Mouse (Mus musculus) hindbrain, embryonic 10.5 days (tissue): ENCODE data around the gene Foxk1. TPM values are rescaled to one million over a fixed set of nuclear protein-coding genes. Genes with fewer than 3 reads are reported as not detected.

Source experiments
- DNase-seq: peaks from one replicate; pipeline ENCODE4 v3.0.0-alpha.2; 2017; ENCODE audit warnings: low spot score
- H3K27ac ChIP-seq: fragments of 300-500 bp; sonication (generic); 2 replicates; pipeline ENCODE4 v1.5.1; 2016; ENCODE audit warnings: mild to moderate bottlenecking, moderate library complexity
- H3K27me3 ChIP-seq: fragments of 300-500 bp; sonication (generic); 2 replicates; pipeline ENCODE4 v1.6.1; 2016; ENCODE audit warnings: mild to moderate bottlenecking; ENCODE audit not compliant: poor library complexity, insufficient read depth, severe bottlenecking
- H3K36me3 ChIP-seq: fragments of 300-500 bp; sonication (generic); 2 replicates; pipeline ENCODE4 v1.6.1; 2016; ENCODE audit warnings: mild to moderate bottlenecking, moderate library complexity
- H3K4me1 ChIP-seq: fragments of 300-500 bp; sonication (generic); replicated peaks from 2 replicates; pipeline ENCODE4 v1.6.1; 2016; ENCODE audit warnings: mild to moderate bottlenecking
- H3K4me3 ChIP-seq: fragments of 300-500 bp; sonication (generic); 2 replicates; pipeline ENCODE4 v1.5.1; 2016; ENCODE audit warnings: mild to moderate bottlenecking, moderate library complexity
- H3K9me3 ChIP-seq: fragments of 300-500 bp; sonication (generic); 2 replicates; pipeline ENCODE4 v1.6.1; 2016; ENCODE audit warnings: mild to moderate bottlenecking, moderate library complexity
- WGBS: fragments of 180-500 bp; shearing (Covaris S2); methylation state at CpG from one replicate; pipeline ENCODE4 v1.1.7; 2016; 5-methylcytosine and 5-hydroxymethylcytosine counted together
- polyA plus RNA-seq: library from polyadenylated mRNA; unstranded; fragments of >200 nt; fragmentation: Nextera tagmentation; extraction: Ambion mirVana; gene quantifications from 2 replicates; pipeline ENCODE4 v1.2.1, GENCODE M21; 2016

Foxk1 gene
- polyA plus RNA-seq, 1 experiment from 2014 or later = 5.2 TPM

DNA sequence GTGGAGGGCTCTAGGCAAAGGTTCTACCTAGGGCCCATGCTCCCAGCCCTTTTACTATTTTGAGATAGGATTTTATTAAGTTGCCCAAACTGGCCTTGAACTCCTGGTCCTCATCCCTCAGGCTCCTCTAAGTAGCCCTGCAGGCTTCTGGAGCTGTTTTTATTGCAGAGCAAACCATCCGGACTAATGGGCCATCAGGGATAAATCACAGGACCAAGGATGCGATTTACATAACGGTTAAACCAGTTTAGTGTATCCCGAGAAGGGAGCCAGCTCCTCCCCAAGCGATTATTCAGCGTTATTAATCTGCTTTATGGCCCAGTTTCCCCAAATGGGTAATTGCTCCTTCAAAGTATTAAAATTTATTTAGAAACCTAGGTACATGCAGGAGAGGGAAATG is 14.1 kb downstream of the Foxk1 start:
- H3K4me3 ChIP-seq = no peak overlapping the region
- WGBS = 74% methylated on average over 6 of the region's 6 CpGs
- H3K27ac ChIP-seq = peak overlapping the region; percentile 43; the same call in 1 of the 2 replicates
- peaks cover 69% of the 10 kb centered on the region for H3K4me1 ChIP-seq
- H3K36me3 ChIP-seq = peaks cover 62% of the 10 kb centered on the region
- no peak for DNase-seq
- no peaks in the 10 kb centered on the region for H3K27me3 ChIP-seq
- no peaks in the 10 kb centered on the region for H3K9me3 ChIP-seq

DNA sequence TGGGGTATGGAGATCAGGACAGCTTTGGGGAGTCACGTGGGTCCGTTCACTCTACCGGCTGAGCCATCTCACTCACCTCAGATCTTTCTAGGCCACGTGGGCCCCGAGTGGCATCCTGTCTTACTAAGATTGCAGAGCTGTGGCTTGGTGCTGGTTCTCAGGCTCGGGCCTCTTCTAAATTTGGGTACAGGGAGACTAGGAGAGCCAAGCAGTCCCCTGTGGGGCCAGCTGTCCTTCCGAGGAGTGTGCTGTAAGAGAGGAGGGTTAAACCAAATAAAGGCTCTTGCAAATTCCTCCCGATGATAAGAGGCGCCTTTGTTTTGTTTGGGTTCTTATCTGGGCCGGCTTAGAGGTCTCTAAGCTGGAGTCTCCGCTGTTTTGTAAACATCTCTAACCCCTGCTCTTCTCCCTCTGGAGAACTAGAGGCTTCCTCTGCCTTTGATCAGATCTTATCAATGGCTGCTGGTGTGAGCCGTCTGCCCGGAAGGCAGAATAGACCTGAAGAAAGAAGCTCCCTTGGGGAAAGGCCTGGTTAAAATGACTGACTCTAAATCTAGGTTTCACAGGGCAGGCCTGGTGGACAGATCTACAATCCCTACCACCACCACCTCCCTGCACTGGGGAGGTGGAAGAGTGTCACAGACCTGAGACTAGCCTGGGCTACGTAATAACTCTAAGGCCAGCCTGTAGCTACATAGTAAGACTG is 14.9 kb downstream of the Foxk1 start:
- no peaks in the 10 kb centered on the region for H3K9me3 ChIP-seq
- peaks cover 64% of the 10 kb centered on the region for H3K4me1 ChIP-seq
- WGBS = 19% methylated on average over 14 of the region's 14 CpGs
- H3K4me3 ChIP-seq = no peak overlapping the region
- no peaks in the 10 kb centered on the region for H3K27me3 ChIP-seq
- H3K27ac ChIP-seq = peak overlapping the region; percentile 76
- DNase-seq = no peak
- peaks cover 64% of the 10 kb centered on the region for H3K36me3 ChIP-seq

DNA sequence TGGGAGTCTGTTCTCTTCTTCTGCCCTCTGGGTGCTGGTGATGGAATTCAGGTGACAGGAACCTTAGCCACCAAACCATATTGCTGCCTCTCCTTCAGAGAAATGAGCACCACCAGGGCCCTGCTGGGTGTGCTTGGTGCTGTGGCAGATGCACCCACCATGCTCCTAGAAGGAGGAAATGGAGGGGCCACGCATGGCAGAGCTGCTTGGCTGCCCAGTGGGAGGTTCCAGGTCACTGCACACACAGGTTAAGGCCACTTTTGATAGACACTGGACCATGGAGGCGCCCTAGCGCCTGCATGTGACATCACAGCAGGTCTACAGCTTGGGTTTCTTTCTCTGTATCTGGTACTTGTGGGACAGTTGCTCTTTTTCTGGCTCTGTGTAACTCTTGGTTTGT is 15.8 kb downstream of the Foxk1 start:
- peaks cover 66% of the 10 kb centered on the region for H3K36me3 ChIP-seq
- no peak for DNase-seq
- H3K4me1 ChIP-seq = peaks cover 64% of the 10 kb centered on the region
- H3K9me3 ChIP-seq = no peaks in the 10 kb centered on the region
- no peaks in the 10 kb centered on the region for H3K27me3 ChIP-seq
- WGBS = 52% methylated on average over 3 of the region's 3 CpGs
- H3K27ac ChIP-seq = peak overlapping the region; percentile 76
- H3K4me3 ChIP-seq = no peak overlapping the region

DNA sequence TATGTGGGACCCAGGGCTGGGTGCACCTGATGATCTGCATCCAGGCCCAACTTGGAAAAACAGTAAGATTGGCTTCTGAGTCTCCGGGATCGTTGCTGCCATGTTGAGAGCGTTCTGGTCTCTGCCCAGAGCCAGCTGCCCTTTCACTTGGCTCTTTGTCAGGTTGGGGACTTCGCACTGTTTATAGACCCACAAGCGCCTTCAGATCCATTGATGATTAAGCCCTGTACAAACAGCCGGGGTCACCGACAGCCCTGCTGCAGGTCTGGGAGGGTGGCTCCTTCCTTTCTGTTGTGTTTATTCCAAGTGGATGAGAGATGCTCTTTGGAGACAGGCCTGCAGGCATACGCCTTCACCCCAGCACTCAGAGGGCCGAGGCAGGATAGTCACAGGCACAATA is 16.6 kb downstream of the Foxk1 start:
- no peaks in the 10 kb centered on the region for H3K9me3 ChIP-seq
- peaks cover 56% of the 10 kb centered on the region for H3K4me1 ChIP-seq
- H3K27ac ChIP-seq = peak overlapping the region; percentile 40; the same call in 1 of the 2 replicates
- H3K4me3 ChIP-seq = no peak overlapping the region
- DNase-seq = no peak
- H3K27me3 ChIP-seq = no peaks in the 10 kb centered on the region
- peaks cover 66% of the 10 kb centered on the region for H3K36me3 ChIP-seq
- WGBS = 76% methylated on average over 9 of the region's 9 CpGs

DNA sequence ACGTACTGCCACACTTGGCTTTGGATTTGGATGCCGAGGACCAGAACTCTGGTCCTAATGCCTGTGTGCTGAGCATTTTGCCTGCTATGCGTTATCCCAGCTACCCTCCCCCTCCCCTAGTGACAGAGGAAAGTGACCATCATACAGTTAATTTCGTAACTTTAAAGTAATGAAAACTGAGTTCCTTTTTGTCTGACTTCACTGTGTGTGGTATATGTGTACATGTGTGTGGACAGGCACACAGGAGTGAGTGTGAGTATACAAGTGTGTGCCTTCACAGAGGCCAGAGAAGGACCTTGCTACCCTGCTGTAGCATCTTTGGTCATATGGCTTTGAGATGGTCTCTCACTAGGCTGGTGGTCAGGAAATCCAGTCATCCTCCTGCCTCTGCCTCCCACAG is 17.1 kb downstream of the Foxk1 start:
- Histone ChIP-seq H3K4me3 (no peak overlapping the region), H3K27ac (no peak overlapping the region; the same call in 1 of the 2 replicates), H3K36me3 (peaks cover 68% of the 10 kb centered on the region), H3K4me1 (peaks cover 51% of the 10 kb centered on the region), H3K27me3 (no peaks in the 10 kb centered on the region), H3K9me3 (no peaks in the 10 kb centered on the region)
- 96% methylated on average over 4 of the region's 4 CpGs for WGBS
- DNase-seq = no peak

DNA sequence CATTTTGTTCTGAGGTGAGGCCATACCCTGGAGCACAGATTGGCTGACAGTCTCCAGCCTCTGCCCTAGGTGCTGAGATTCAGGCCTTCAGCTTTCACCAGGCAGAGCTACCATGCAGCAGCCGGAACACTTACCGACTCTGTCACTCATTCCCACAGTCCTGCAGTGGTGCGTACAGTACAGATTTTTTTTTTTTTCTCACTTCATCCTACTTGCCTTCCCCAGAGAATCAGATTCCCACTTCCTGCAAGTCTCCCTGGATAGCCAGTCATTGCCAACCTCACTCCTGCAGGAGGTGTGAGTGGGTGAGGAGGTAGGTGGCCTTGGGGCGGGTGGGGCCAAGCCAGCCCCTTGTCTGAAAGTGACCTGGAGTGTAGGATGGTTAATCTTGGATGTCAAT is 19.0 kb downstream of the Foxk1 start:
- H3K4me1 ChIP-seq = peaks cover 45% of the 10 kb centered on the region
- no peak overlapping the region for H3K4me3 ChIP-seq
- H3K27me3 ChIP-seq = no peaks in the 10 kb centered on the region
- H3K36me3 ChIP-seq = peaks cover 65% of the 10 kb centered on the region
- 96% methylated on average over 4 of the region's 4 CpGs for WGBS
- no peak overlapping the region for H3K27ac ChIP-seq
- DNase-seq = no peak
- no peaks in the 10 kb centered on the region for H3K9me3 ChIP-seq

DNA sequence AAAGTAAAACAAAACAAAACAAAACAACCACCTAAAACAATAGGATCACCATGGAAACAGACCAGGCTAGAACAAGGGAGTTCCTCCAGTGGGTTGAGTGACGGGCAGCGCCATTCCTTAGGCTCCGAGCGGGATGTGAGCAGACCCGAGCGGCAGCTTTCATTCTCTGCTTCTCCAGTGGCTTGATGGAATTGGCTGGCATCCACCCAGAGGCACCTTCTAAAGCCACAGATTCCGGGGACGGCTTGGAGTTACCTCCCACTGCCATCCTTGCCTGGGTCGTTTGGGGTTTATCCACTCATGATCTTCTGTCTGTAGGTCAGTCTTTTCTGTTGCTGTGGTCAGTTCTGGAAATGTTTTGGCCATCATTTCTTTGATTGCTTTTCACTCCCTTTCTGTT is 19.6 kb downstream of the Foxk1 start:
- H3K4me3 ChIP-seq = no peak overlapping the region
- 89% methylated on average over 9 of the region's 9 CpGs for WGBS
- H3K27me3 ChIP-seq = no peaks in the 10 kb centered on the region
- H3K9me3 ChIP-seq = no peaks in the 10 kb centered on the region
- H3K27ac ChIP-seq = no peak overlapping the region
- DNase-seq = no peak
- H3K36me3 ChIP-seq = peaks cover 65% of the 10 kb centered on the region
- peaks cover 46% of the 10 kb centered on the region for H3K4me1 ChIP-seq

DNA sequence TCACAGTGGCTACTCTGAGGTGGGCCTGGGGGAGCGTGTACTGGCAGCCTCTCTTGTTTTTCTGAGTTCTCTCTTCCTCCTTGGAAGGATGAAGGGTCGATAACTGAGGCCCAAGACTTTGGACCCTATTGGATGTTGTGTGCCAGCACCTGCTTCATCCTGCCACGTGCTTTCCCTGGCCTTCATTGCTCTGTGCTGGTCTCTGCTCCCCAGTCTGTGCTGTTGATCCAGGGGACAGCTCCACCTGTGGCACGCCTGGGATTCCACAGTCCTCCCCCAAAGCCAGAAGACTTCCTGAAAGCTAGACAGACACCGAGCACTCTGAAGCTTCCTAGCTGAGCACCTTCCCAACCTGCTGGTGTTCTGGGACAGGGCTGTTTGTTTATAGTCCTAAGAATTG is 20.6 kb downstream of the Foxk1 start:
- H3K27me3 ChIP-seq = no peaks in the 10 kb centered on the region
- DNase-seq = no peak
- no peak overlapping the region for H3K4me3 ChIP-seq
- 90% methylated on average over 5 of the region's 5 CpGs for WGBS
- peaks cover 72% of the 10 kb centered on the region for H3K36me3 ChIP-seq
- H3K4me1 ChIP-seq = peaks cover 46% of the 10 kb centered on the region
- no peaks in the 10 kb centered on the region for H3K9me3 ChIP-seq
- peak overlapping the region; percentile 36 for H3K27ac ChIP-seq

DNA sequence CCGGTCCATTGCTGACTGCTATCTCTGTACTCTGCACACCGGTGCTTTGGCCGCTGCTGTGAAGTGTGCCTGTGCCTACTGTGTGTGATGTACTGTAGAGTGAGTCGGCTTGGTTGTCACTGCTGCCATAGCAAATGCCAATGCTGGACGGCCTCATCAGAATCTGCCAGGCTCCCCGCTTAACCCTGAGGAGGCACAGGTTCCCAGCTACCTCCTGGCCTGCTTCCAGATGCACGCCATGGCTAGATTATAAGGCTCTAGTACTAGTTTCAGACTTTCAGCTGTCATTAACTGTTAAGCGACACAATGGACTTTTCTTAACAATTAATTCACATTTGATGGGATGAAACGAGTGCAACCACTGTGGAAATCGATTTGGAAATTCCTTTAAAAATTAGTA is 21.8 kb downstream of the Foxk1 start:
- no peak for DNase-seq
- Histone ChIP-seq H3K27me3 (no peaks in the 10 kb centered on the region), H3K4me3 (no peak overlapping the region), H3K4me1 (peaks cover 46% of the 10 kb centered on the region), H3K9me3 (no peaks in the 10 kb centered on the region), H3K27ac (no peak overlapping the region), H3K36me3 (peaks cover 61% of the 10 kb centered on the region)
- WGBS = 93% methylated on average over 10 of the region's 10 CpGs

DNA sequence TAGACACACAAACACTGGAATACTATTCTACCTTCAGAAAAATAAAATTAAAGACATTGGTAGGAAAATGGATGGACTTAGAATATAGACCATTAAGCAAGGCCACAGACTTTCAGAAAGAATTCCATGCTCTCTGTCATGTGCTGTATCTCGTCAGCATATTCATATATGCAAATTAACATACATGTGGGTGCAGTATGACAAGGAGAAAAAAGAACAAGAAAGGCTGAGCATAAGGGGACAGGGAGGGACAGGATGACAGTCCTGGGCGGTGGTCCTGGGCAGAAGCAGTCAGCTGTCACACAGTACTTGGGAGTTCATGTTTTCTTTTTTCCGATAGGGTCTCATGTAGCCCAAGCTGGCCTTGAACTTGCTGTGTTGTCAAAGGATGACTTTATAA is 22.4 kb downstream of the Foxk1 start:
- H3K4me1 ChIP-seq = peaks cover 49% of the 10 kb centered on the region
- H3K27me3 ChIP-seq = no peaks in the 10 kb centered on the region
- no peaks in the 10 kb centered on the region for H3K9me3 ChIP-seq
- 59% methylated on average over 3 of the region's 3 CpGs for WGBS
- no peak overlapping the region for H3K27ac ChIP-seq
- DNase-seq = no peak
- peaks cover 56% of the 10 kb centered on the region for H3K36me3 ChIP-seq
- no peak overlapping the region for H3K4me3 ChIP-seq

DNA sequence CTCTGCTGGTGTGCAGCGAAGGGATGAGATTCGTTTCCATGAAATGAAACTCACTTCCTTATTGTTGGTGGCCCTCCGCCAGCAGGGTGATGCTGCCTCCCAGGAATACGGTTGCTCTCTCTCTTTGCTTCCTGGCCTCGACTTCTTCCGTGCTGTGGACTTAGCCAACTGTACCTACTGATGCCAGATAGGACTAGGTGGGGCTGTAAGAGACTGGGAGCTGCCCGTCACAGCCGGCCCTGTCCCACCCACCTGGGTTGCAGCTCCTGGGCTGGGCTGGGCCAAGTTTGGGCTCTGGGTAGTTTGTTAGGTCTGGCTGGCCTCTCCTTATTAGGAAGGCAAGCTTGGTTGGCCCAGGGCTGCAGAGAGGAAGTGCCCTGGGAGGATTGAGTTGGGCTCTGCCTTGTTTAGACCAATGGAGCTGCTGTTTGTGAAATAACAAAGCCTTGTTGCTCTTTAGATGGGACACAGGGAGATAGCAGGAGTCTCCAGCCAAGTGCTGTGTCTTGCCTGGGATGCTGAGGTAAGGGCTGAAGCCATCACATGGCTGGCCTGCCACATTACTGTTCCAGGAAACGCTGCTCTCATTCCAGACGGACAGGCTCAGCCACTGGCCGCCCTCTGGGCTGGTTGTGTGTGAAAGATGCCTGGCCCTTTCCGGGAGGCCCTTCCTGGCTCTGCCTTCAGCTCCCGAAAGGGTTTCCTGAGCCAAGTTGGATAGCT is 23.5 kb downstream of the Foxk1 start:
- DNase-seq = no peak
- Histone ChIP-seq H3K36me3 (peaks cover 48% of the 10 kb centered on the region), H3K9me3 (no peaks in the 10 kb centered on the region), H3K27me3 (no peaks in the 10 kb centered on the region), H3K27ac (peak overlapping the region; percentile 66; the same call in 1 of the 2 replicates), H3K4me1 (peaks cover 50% of the 10 kb centered on the region), H3K4me3 (no peak overlapping the region)
- WGBS = 69% methylated on average over 13 of the region's 13 CpGs

DNA sequence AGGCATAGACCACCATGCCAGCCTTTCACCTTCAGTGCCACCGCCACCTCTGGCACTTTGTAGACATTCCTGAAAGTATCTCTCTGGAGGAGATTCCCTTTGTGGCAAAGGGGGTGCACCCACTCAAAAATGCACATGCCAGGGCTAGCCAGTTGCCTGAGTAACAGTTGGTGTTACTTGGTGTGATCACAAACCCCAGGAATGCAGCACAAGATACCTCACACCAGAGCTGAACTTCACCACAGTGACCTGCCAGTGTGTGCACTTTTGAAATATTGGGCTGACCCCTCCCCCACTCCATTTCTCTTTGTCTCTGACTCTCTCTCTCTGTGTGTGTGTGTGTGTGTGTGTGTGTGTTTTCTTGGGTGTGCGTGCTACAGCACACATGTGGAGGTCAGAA is 25.2 kb downstream of the Foxk1 start:
- Histone ChIP-seq H3K4me3 (no peak overlapping the region), H3K27ac (0 out of 2 replicates have a peak overlapping the region, but pooled peaks have one; percentile 41), H3K9me3 (no peaks in the 10 kb centered on the region), H3K27me3 (no peaks in the 10 kb centered on the region), H3K4me1 (peaks cover 62% of the 10 kb centered on the region), H3K36me3 (peaks cover 36% of the 10 kb centered on the region)
- no peak for DNase-seq
- WGBS = 93% methylated on average over 2 of the region's 2 CpGs

DNA sequence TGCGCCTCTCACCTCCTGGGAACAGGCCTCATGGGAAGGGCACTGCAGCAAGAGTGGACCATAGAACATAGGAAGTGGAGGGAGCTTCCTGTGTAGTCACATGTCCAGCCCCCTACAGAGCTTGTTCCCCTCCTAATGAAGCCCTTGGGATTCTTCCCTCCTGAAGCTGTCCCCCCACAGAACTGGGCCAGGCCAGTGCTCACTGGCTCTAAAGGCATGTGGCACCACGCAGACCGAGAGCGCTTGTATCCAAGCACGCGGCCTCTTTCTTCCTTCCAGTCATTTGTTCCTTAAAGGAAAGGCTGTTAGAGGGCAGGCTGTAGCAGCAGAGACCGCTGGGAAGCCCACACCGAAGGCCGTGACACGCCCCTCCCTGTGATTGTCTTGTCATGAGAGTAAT is 26.6 kb downstream of the Foxk1 start:
- H3K27me3 ChIP-seq = no peaks in the 10 kb centered on the region
- peaks cover 29% of the 10 kb centered on the region for H3K36me3 ChIP-seq
- H3K27ac ChIP-seq = peak overlapping the region; percentile 67; the same call in 1 of the 2 replicates
- 63% methylated on average over 10 of the region's 10 CpGs for WGBS
- H3K9me3 ChIP-seq = no peaks in the 10 kb centered on the region
- DNase-seq = no peak
- H3K4me3 ChIP-seq = no peak overlapping the region
- H3K4me1 ChIP-seq = peaks cover 76% of the 10 kb centered on the region
